Comparison of ENCODE assay signal across 31 mouse cellular contexts in genomic region chr1:30204608-30205262, GRCm38 (mm10).
DNase-seq lines count a peak whose midpoint lies in the region; ATAC-seq and TF ChIP-seq lines count a peak whose summit lies in the region.
"Had no signal": no experiment of that assay in that cellular context is flagged by ENCODE, and none has a peak within 500 bp of the region (broad histone marks: within the 10 kb centered on the region; RNA-seq: fewer than 3 reads in every experiment).

No protein-coding gene starts in this region.

- H3K4me1 ChIP-seq in hindbrain, embryonic 16.5 days (ENCODE audit: control insufficient read depth, insufficient read depth, low read depth, low read length), result no peaks in the 10 kb centered on the region
- H3K4me1 ChIP-seq in hindbrain, embryonic 12.5 days, result no peaks in the 10 kb centered on the region
- H3K4me1 ChIP-seq in neural tube, embryonic 15.5 days, result no peaks in the 10 kb centered on the region
- H3K4me1 ChIP-seq: embryonic facial prominence, embryonic 10.5 days; embryonic facial prominence, embryonic 15.5 days; heart, embryonic 12.5 days; hindbrain, embryonic 15.5 days; intestine, embryonic 15.5 days; limb, embryonic 10.5 days; limb, embryonic 15.5 days; liver, embryonic 13.5 days; megakaryocyte, embryonic 14.5 days; midbrain, embryonic 12.5 days had no signal

- H3K4me3 ChIP-seq in hindbrain, embryonic 16.5 days (ENCODE audit: low read length), result no peak overlapping the region
- no peak overlapping the region for H3K4me3 ChIP-seq in hindbrain, embryonic 12.5 days
- no peak overlapping the region for H3K4me3 ChIP-seq in neural tube, embryonic 15.5 days (replicated peaks)
- no peak overlapping the region for H3K4me3 ChIP-seq in gastrocnemius, adult 2 months
- H3K4me3 ChIP-seq: embryonic facial prominence, embryonic 10.5 days; embryonic facial prominence, embryonic 15.5 days; heart, adult 2 months; heart, embryonic 12.5 days; hindbrain, embryonic 15.5 days; intestine, embryonic 15.5 days; limb, embryonic 10.5 days; limb, embryonic 15.5 days; liver, embryonic 13.5 days; megakaryocyte, embryonic 14.5 days; midbrain, embryonic 12.5 days had no signal

- no peaks in the 10 kb centered on the region for H3K27me3 ChIP-seq in hindbrain, embryonic 16.5 days (replicated peaks; ENCODE audit: control insufficient read depth, insufficient read depth, low read length)
- no peaks in the 10 kb centered on the region for H3K27me3 ChIP-seq in hindbrain, embryonic 12.5 days
- H3K27me3 ChIP-seq in neural tube, embryonic 15.5 days (replicated peaks), result no peaks in the 10 kb centered on the region
- H3K27me3 ChIP-seq: embryonic facial prominence, embryonic 15.5 days; heart, embryonic 12.5 days; hindbrain, embryonic 15.5 days; intestine, embryonic 15.5 days; limb, embryonic 15.5 days; liver, embryonic 13.5 days; megakaryocyte, embryonic 14.5 days; midbrain, embryonic 12.5 days had no signal

- no peak overlapping the region for H3K9ac ChIP-seq in hindbrain, embryonic 16.5 days (ENCODE audit: low read depth, low read length)
- H3K9ac ChIP-seq in hindbrain, embryonic 12.5 days, result no peak overlapping the region
- no peak overlapping the region for H3K9ac ChIP-seq in neural tube, embryonic 15.5 days (replicated peaks)
- H3K9ac ChIP-seq: embryonic facial prominence, embryonic 15.5 days; heart, embryonic 12.5 days; hindbrain, embryonic 15.5 days; intestine, embryonic 15.5 days; limb, embryonic 15.5 days; liver, embryonic 13.5 days; midbrain, embryonic 12.5 days had no signal

- no peak for TF ChIP-seq CTCF in gastrocnemius, adult 2 months (IDR thresholded peaks at IDR 0.05)

- WGBS in hindbrain, embryonic 16.5 days, result 80% methylated on average over 2 of the region's 2 CpGs
- WGBS in hindbrain, embryonic 12.5 days, result 74% methylated on average over 2 of the region's 2 CpGs
- WGBS in neural tube, embryonic 15.5 days, result 74% methylated on average over 2 of the region's 2 CpGs

- intact Hi-C loops in gastrocnemius, adult 2 months (cut with DNase I), result no loop called here

- peak; percentile 18 for DNase-seq in layer of hippocampus, adult 9-11 months
- DNase-seq in layer of hippocampus, postnatal 36 days, result no peak
- DNase-seq in gastrocnemius, adult 2 months, result no peak
- DNase-seq: adrenal gland, adult 2 months; adrenal gland, postnatal 36 days; B cell, adult 2 months; cerebellum, adult 2 months; cerebellum, postnatal 14 days; heart, adult 2 months; heart, postnatal 4 days; kidney, adult 2 months; kidney, postnatal 25 days; liver, embryonic 13.5 days; lung, adult 18-20 months; lung, postnatal 4 days; right cerebral cortex, postnatal 14 days; thymus, postnatal 4 days had no signal

- ATAC-seq in hindbrain, embryonic 16.5 days, result peak; percentile 82; the same call in 1 of the 2 replicates
- ATAC-seq in hindbrain, embryonic 12.5 days (ENCODE audit: low FRiP score), result no peak
- peak; percentile 50; the same call in 1 of the 2 replicates for ATAC-seq in neural tube, embryonic 15.5 days (ENCODE audit: low FRiP score)
- ATAC-seq: activated CD4-positive, CD25-positive, alpha-beta regulatory T cell, adult 4 months; intestine, embryonic 15.5 days; lung, postnatal 0 days had no signal

- H3K36me3 ChIP-seq in hindbrain, embryonic 16.5 days (ENCODE audit: control insufficient read depth, insufficient read depth, low read length), result no peaks in the 10 kb centered on the region
- H3K36me3 ChIP-seq in hindbrain, embryonic 12.5 days, result no peaks in the 10 kb centered on the region
- no peaks in the 10 kb centered on the region for H3K36me3 ChIP-seq in neural tube, embryonic 15.5 days
- H3K36me3 ChIP-seq: embryonic facial prominence, embryonic 10.5 days; embryonic facial prominence, embryonic 15.5 days; heart, embryonic 12.5 days; hindbrain, embryonic 15.5 days; intestine, embryonic 15.5 days; limb, embryonic 10.5 days; limb, embryonic 15.5 days; liver, embryonic 13.5 days; midbrain, embryonic 12.5 days had no signal

- H3K9me3 ChIP-seq in hindbrain, embryonic 16.5 days (ENCODE audit: control insufficient read depth, low read length), result no peaks in the 10 kb centered on the region
- no peaks in the 10 kb centered on the region for H3K9me3 ChIP-seq in hindbrain, embryonic 12.5 days (replicated peaks)
- H3K9me3 ChIP-seq in neural tube, embryonic 15.5 days (replicated peaks), result no peaks in the 10 kb centered on the region
- H3K9me3 ChIP-seq: embryonic facial prominence, embryonic 10.5 days; embryonic facial prominence, embryonic 15.5 days; heart, embryonic 12.5 days; hindbrain, embryonic 15.5 days; intestine, embryonic 15.5 days; limb, embryonic 10.5 days; limb, embryonic 15.5 days; liver, embryonic 13.5 days; megakaryocyte, embryonic 14.5 days; midbrain, embryonic 12.5 days had no signal

- H3K4me2 ChIP-seq in hindbrain, embryonic 16.5 days (ENCODE audit: low read length), result no peak overlapping the region
- no peak overlapping the region for H3K4me2 ChIP-seq in hindbrain, embryonic 12.5 days (replicated peaks)
- no peak overlapping the region for H3K4me2 ChIP-seq in neural tube, embryonic 15.5 days
- H3K4me2 ChIP-seq: embryonic facial prominence, embryonic 15.5 days; heart, embryonic 12.5 days; hindbrain, embryonic 15.5 days; intestine, embryonic 15.5 days; limb, embryonic 15.5 days; liver, embryonic 13.5 days; midbrain, embryonic 12.5 days had no signal

- no peak overlapping the region for H3K27ac ChIP-seq in hindbrain, embryonic 16.5 days (ENCODE audit: low read depth, low read length)
- H3K27ac ChIP-seq in hindbrain, embryonic 12.5 days, result no peak overlapping the region
- no peak overlapping the region for H3K27ac ChIP-seq in neural tube, embryonic 15.5 days (replicated peaks)
- H3K27ac ChIP-seq in gastrocnemius, adult 2 months, result no peak overlapping the region
- H3K27ac ChIP-seq: embryonic facial prominence, embryonic 10.5 days; embryonic facial prominence, embryonic 15.5 days; heart, adult 2 months; hindbrain, embryonic 15.5 days; intestine, embryonic 15.5 days; limb, embryonic 10.5 days; limb, embryonic 15.5 days; liver, embryonic 13.5 days; midbrain, embryonic 12.5 days had no signal
